ENCODE assay signal across 22 mouse cellular contexts in genomic region chr8:71313951-71314350, GRCm38 (mm10). TPM values are rescaled to one million over a fixed set of nuclear protein-coding genes. Genes with fewer than 3 reads are reported as not detected.
DNase-seq lines count a peak whose midpoint lies in the region; ATAC-seq and TF ChIP-seq lines count a peak whose summit lies in the region.
"Had no signal": no experiment of that assay in that cellular context is flagged by ENCODE, and none has a peak within 500 bp of the region (broad histone marks: within the 10 kb centered on the region; RNA-seq: fewer than 3 reads in every experiment).

No protein-coding gene starts in this region.

- H3K4me1 ChIP-seq in heart, adult 2 months (ENCODE audit: control insufficient read depth, insufficient read depth, low read length), result peaks cover 28% of the 10 kb centered on the region
- peaks cover 42% of the 10 kb centered on the region for H3K4me1 ChIP-seq in heart, postnatal 0 days (ENCODE audit: control insufficient read depth, insufficient read depth)
- H3K4me1 ChIP-seq in liver, embryonic 11.5 days (replicated peaks; ENCODE audit: control insufficient read depth, insufficient read depth, low read length), result peaks cover 24% of the 10 kb centered on the region
- peaks cover 7% of the 10 kb centered on the region for H3K4me1 ChIP-seq in hindbrain, embryonic 12.5 days

- no peak overlapping the region for H3K4me2 ChIP-seq in heart, postnatal 0 days (ENCODE audit: low read depth, low read length)
- peak overlapping the region; percentile 24; the same call in 1 of the 2 replicates for H3K4me2 ChIP-seq in liver, embryonic 11.5 days
- no peak overlapping the region for H3K4me2 ChIP-seq in hindbrain, embryonic 12.5 days (replicated peaks)
- H3K4me2 ChIP-seq: hindbrain, embryonic 13.5 days; neural tube, embryonic 12.5 days; stomach, embryonic 15.5 days had no signal

- no peak for DNase-seq in heart, adult 2 months
- DNase-seq in heart, adult 9 months (ENCODE audit: low spot score in 2 of 2), result no peak
- DNase-seq in heart, postnatal 0 days (ENCODE audit: low spot score), result no peak
- DNase-seq in heart, adult 18-20 months, result no peak
- no peak for DNase-seq in liver, embryonic 11.5 days (ENCODE audit: low spot score)
- DNase-seq in Muller cell, postnatal 12 days (ENCODE audit: inconsistent ontology term), result no peak
- DNase-seq: adrenal gland, postnatal 36 days; cerebellum, postnatal 14 days; gastrocnemius, postnatal 14 days; spleen, adult 18-20 months; thymus, adult 2 months had no signal

- peaks cover 14% of the 10 kb centered on the region for H3K36me3 ChIP-seq in heart, adult 2 months (ENCODE audit: control insufficient read depth, insufficient read depth, low read length)
- H3K36me3 ChIP-seq in heart, postnatal 0 days (replicated peaks; ENCODE audit: control insufficient read depth, insufficient read depth, low read length), result peaks cover 6% of the 10 kb centered on the region; the same call in 1 of the 2 replicates
- no peaks in the 10 kb centered on the region for H3K36me3 ChIP-seq in liver, embryonic 11.5 days (ENCODE audit: control insufficient read depth, insufficient read depth, low read length)
- H3K36me3 ChIP-seq in hindbrain, embryonic 12.5 days, result peaks cover 19% of the 10 kb centered on the region; the same call in 1 of the 2 replicates

- no peak overlapping the region for H3K4me3 ChIP-seq in heart, adult 2 months
- H3K4me3 ChIP-seq in heart, postnatal 0 days (ENCODE audit: low read depth, low read length), result no peak overlapping the region
- no peak overlapping the region for H3K4me3 ChIP-seq in liver, embryonic 11.5 days (ENCODE audit: low read depth, low read length)
- H3K4me3 ChIP-seq in hindbrain, embryonic 12.5 days, result no peak overlapping the region
- H3K4me3 ChIP-seq: embryonic facial prominence, embryonic 10.5 days; hindbrain, embryonic 13.5 days; midbrain, embryonic 10.5 days; neural tube, embryonic 12.5 days; stomach, embryonic 15.5 days had no signal

- no peak for TF ChIP-seq CTCF in heart, adult 2 months (IDR thresholded peaks at IDR 0.05)
- no peak for TF ChIP-seq CTCF in heart, postnatal 0 days (IDR thresholded peaks at IDR 0.05; ENCODE audit: low read depth)

- peak overlapping the region; percentile 94 for H3K27ac ChIP-seq in heart, adult 2 months
- H3K27ac ChIP-seq in heart, postnatal 0 days (ENCODE audit: low read depth), result peak overlapping the region; percentile 95
- peak overlapping the region; percentile 47 for H3K27ac ChIP-seq in liver, embryonic 11.5 days (ENCODE audit: low read depth, low read length)
- H3K27ac ChIP-seq in hindbrain, embryonic 12.5 days, result no peak overlapping the region
- H3K27ac ChIP-seq: embryonic facial prominence, embryonic 10.5 days; neural tube, embryonic 12.5 days had no signal

- no peaks in the 10 kb centered on the region for H3K79me2 ChIP-seq in heart, adult 2 months (replicated peaks; ENCODE audit: control insufficient read depth, insufficient read depth, low read length)

- WGBS in heart, adult 2 months, result 87% methylated on average over 2 of the region's 2 CpGs
- 61% methylated on average over 2 of the region's 2 CpGs for WGBS in heart, postnatal 0 days
- 55% methylated on average over 2 of the region's 2 CpGs for WGBS in liver, embryonic 11.5 days
- 92% methylated on average over 2 of the region's 2 CpGs for WGBS in hindbrain, embryonic 12.5 days

- H3K9ac ChIP-seq in heart, adult 2 months (ENCODE audit: low read depth, low read length), result no peak overlapping the region
- no peak overlapping the region for H3K9ac ChIP-seq in heart, postnatal 0 days (replicated peaks; ENCODE audit: low read depth, low read length)
- H3K9ac ChIP-seq in liver, embryonic 11.5 days (ENCODE audit: low read depth, low read length), result no peak overlapping the region
- no peak overlapping the region for H3K9ac ChIP-seq in hindbrain, embryonic 12.5 days
- H3K9ac ChIP-seq: hindbrain, embryonic 13.5 days; neural tube, embryonic 12.5 days; stomach, embryonic 15.5 days had no signal

- H3K27me3 ChIP-seq in heart, adult 2 months (ENCODE audit: control insufficient read depth, insufficient read depth, low read length), result no peaks in the 10 kb centered on the region
- no peaks in the 10 kb centered on the region for H3K27me3 ChIP-seq in heart, postnatal 0 days (ENCODE audit: control insufficient read depth, insufficient read depth, low read length)
- no peaks in the 10 kb centered on the region for H3K27me3 ChIP-seq in liver, embryonic 11.5 days (replicated peaks; ENCODE audit: control insufficient read depth, insufficient read depth, low read length)
- no peaks in the 10 kb centered on the region for H3K27me3 ChIP-seq in hindbrain, embryonic 12.5 days
- H3K27me3 ChIP-seq: CH12.LX; hindbrain, embryonic 13.5 days; neural tube, embryonic 12.5 days; Patski; stomach, embryonic 15.5 days had no signal

- no peak for TF ChIP-seq POLR2A in heart, adult 2 months (IDR thresholded peaks at IDR 0.05; ENCODE audit: insufficient read depth, low read depth, low read length)

- no peak for TF ChIP-seq EP300 in heart, adult 2 months (IDR thresholded peaks at IDR 0.05; ENCODE audit: insufficient read depth, low read depth, low read length)
- no peak for TF ChIP-seq EP300 in heart, postnatal 0 days (IDR thresholded peaks at IDR 0.05; ENCODE audit: low read depth)

- no peak for ATAC-seq in heart, postnatal 0 days (ENCODE audit: insufficient read depth, low read depth)
- peak; percentile 84 for ATAC-seq in liver, embryonic 11.5 days (replicated peaks; ENCODE audit: low FRiP score)
- peak; percentile 83 for ATAC-seq in megakaryocyte-erythroid progenitor cell, adult 5-6 weeks (replicated peaks; ENCODE audit: low FRiP score, low TSS enrichment, poor library complexity, severe bottlenecking)
- ATAC-seq in hindbrain, embryonic 12.5 days (ENCODE audit: low FRiP score), result no peak
- ATAC-seq: activated CD4-positive, CD25-positive, alpha-beta regulatory T cell, adult 4 months; lung, postnatal 0 days; Patski had no signal

- no peaks in the 10 kb centered on the region for H3K9me3 ChIP-seq in heart, postnatal 0 days (replicated peaks; ENCODE audit: control insufficient read depth, low read length)
- H3K9me3 ChIP-seq in liver, embryonic 11.5 days (ENCODE audit: control insufficient read depth, low read length), result no peaks in the 10 kb centered on the region
- no peaks in the 10 kb centered on the region for H3K9me3 ChIP-seq in hindbrain, embryonic 12.5 days (replicated peaks)
- H3K9me3 ChIP-seq: embryonic facial prominence, embryonic 10.5 days; hindbrain, embryonic 13.5 days; midbrain, embryonic 10.5 days; neural tube, embryonic 12.5 days; stomach, embryonic 15.5 days had no signal

- intact Hi-C loops in heart, adult 2 months (cut with DNase I), result no loop called here

RNA-seq across cellular contexts. Expression of gene Haus8, which starts 41.2 kb away (rescaled TPM):
- 10 to 100 TPM; 24.2 to 29.0 TPM for total RNA-seq in heart, adult 2 months (2021)
- 11.9 and 12.1 TPM in 2 replicates for polyA plus RNA-seq in heart, adult 2 months (2012; rRNA removed)
- total RNA-seq in heart, postnatal 0 days (2014; rRNA removed; ENCODE audit: low replicate concordance), result 50.6 and 53.9 TPM in 2 replicates
- polyA plus RNA-seq in heart, postnatal 0 days (2015; fragmentation: Nextera tagmentation; extraction: Ambion mirVana), result 58.3 and 64.3 TPM in 2 replicates
- total RNA-seq in heart, adult 18-20 months (2021), result 10 to 100 TPM; 25.5 to 29.5 TPM
- polyA plus RNA-seq in liver, embryonic 11.5 days (2014; fragmentation: Nextera tagmentation; extraction: Ambion mirVana), result 73.3 and 77.0 TPM in 2 replicates
- total RNA-seq in megakaryocyte-erythroid progenitor cell, adult 5-6 weeks (2014; fragmentation: Nextera tagmentation), result 22.9 and 30.6 TPM in 2 replicates
- total RNA-seq in megakaryocyte-erythroid progenitor cell, adult 5-6 weeks (2017), result 44.1 and 47.5 TPM in 2 replicates
- 51.2 and 52.6 TPM in 2 replicates for polyA plus RNA-seq in hindbrain, embryonic 12.5 days (2016; fragmentation: Nextera tagmentation; extraction: Ambion mirVana)

RNA-seq across cellular contexts. Expression of gene Myo9b, which starts 41.4 kb away (rescaled TPM):
- 10 to 100 TPM; 20.1 to 22.8 TPM for total RNA-seq in heart, adult 2 months (2021)
- 15.0 and 15.9 TPM in 2 replicates for polyA plus RNA-seq in heart, adult 2 months (2012; rRNA removed)
- 35.0 and 40.7 TPM in 2 replicates for total RNA-seq in heart, postnatal 0 days (2014; rRNA removed; ENCODE audit: low replicate concordance)
- polyA plus RNA-seq in heart, postnatal 0 days (2015; fragmentation: Nextera tagmentation; extraction: Ambion mirVana), result 6.7 and 7.1 TPM in 2 replicates
- total RNA-seq in heart, adult 18-20 months (2021), result 10 to 100 TPM; 20.5 to 22.3 TPM
- polyA plus RNA-seq in liver, embryonic 11.5 days (2014; fragmentation: Nextera tagmentation; extraction: Ambion mirVana), result 19.0 and 20.2 TPM in 2 replicates
- total RNA-seq in megakaryocyte-erythroid progenitor cell, adult 5-6 weeks (2014; fragmentation: Nextera tagmentation), result 32.9 and 33.2 TPM in 2 replicates
- 17.6 and 20.4 TPM in 2 replicates for total RNA-seq in megakaryocyte-erythroid progenitor cell, adult 5-6 weeks (2017)
- 28.4 and 30.4 TPM in 2 replicates for polyA plus RNA-seq in hindbrain, embryonic 12.5 days (2016; fragmentation: Nextera tagmentation; extraction: Ambion mirVana)

RNA-seq across cellular contexts. Expression of gene Use1, which starts 52.7 kb away (rescaled TPM):
- 100 to 1,000 TPM; 140 to 169 TPM for total RNA-seq in heart, adult 2 months (2021)
- polyA plus RNA-seq in heart, adult 2 months (2012; rRNA removed), result 112 and 120 TPM in 2 replicates
- 91.3 and 127 TPM in 2 replicates for total RNA-seq in heart, postnatal 0 days (2014; rRNA removed; ENCODE audit: low replicate concordance)
- polyA plus RNA-seq in heart, postnatal 0 days (2015; fragmentation: Nextera tagmentation; extraction: Ambion mirVana), result 94.8 and 107 TPM in 2 replicates
- 100 to 1,000 TPM; 163 to 174 TPM for total RNA-seq in heart, adult 18-20 months (2021)
- 86.9 and 97.8 TPM in 2 replicates for polyA plus RNA-seq in liver, embryonic 11.5 days (2014; fragmentation: Nextera tagmentation; extraction: Ambion mirVana)
- 147 and 161 TPM in 2 replicates for total RNA-seq in megakaryocyte-erythroid progenitor cell, adult 5-6 weeks (2014; fragmentation: Nextera tagmentation)
- total RNA-seq in megakaryocyte-erythroid progenitor cell, adult 5-6 weeks (2017), result 129 and 139 TPM in 2 replicates
- polyA plus RNA-seq in hindbrain, embryonic 12.5 days (2016; fragmentation: Nextera tagmentation; extraction: Ambion mirVana), result 80.8 and 82.4 TPM in 2 replicates

RNA-seq across cellular contexts. Expression of gene Ocel1, which starts 57.1 kb away (rescaled TPM):
- total RNA-seq in heart, adult 2 months (2021), result 10 to 100 TPM; 12.4 to 15.2 TPM
- polyA plus RNA-seq in heart, adult 2 months (2012; rRNA removed), result 8.0 and 9.1 TPM in 2 replicates
- total RNA-seq in heart, postnatal 0 days (2014; rRNA removed; ENCODE audit: low replicate concordance), result 10.2 and 10.6 TPM in 2 replicates
- polyA plus RNA-seq in heart, postnatal 0 days (2015; fragmentation: Nextera tagmentation; extraction: Ambion mirVana), result 5.7 and 5.9 TPM in 2 replicates
- 10 to 100 TPM; 14.2 to 14.9 TPM for total RNA-seq in heart, adult 18-20 months (2021)
- polyA plus RNA-seq in liver, embryonic 11.5 days (2014; fragmentation: Nextera tagmentation; extraction: Ambion mirVana), result 5.8 and 6.9 TPM in 2 replicates
- 6.4 and 7.4 TPM in 2 replicates for total RNA-seq in megakaryocyte-erythroid progenitor cell, adult 5-6 weeks (2014; fragmentation: Nextera tagmentation)
- 8.1 and 13.8 TPM in 2 replicates for total RNA-seq in megakaryocyte-erythroid progenitor cell, adult 5-6 weeks (2017)
- polyA plus RNA-seq in hindbrain, embryonic 12.5 days (2016; fragmentation: Nextera tagmentation; extraction: Ambion mirVana), result 5.8 and 6.7 TPM in 2 replicates

Comparison
In these comparisons a context has a peak if more than half of its experiments do, and no peak if none do; other contexts are left out.
1. ATAC-seq: peak in liver, embryonic 11.5 days (single experiment) and megakaryocyte-erythroid progenitor cell, adult 5-6 weeks (single experiment); none in heart, postnatal 0 days (single experiment) and hindbrain, embryonic 12.5 days (single experiment).